Mouse (Mus musculus) ovary, postnatal 10 days (tissue): ENCODE results near the gene Scgb1b18.
"Not testable (repeated sequence)": the region's sequence is repeated elsewhere in the genome, so short reads cannot be mapped to it uniquely, and the experiment has no call there.

ENCODE experiments used
- DNase-seq: peaks from one replicate; pipeline ENCODE4 v3.0.0; 2022; ENCODE audit warnings: low spot score

The Scgb1b18 gene

GRCm38 (mm10) chr7:33185268-33185667 is at the start of gene Scgb1b18:
Scgb1b18 (plus strand) TSS chr7:33185568.
- DNase-seq, result not testable (repeated sequence)

GRCm38 (mm10) chr7:33173764-33174163 is 11.6 kb upstream of the Scgb1b18 start, which contains the start of gene Scgb2b18:
Scgb2b18 (minus strand) TSS chr7:33173864.
- DNase-seq, result not testable (repeated sequence)
